Mouse (Mus musculus): ENCODE measurements around the gene Slc25a22.

Gene Slc25a22

GRCm38 (mm10) chr7:141433517-141434400 lies 3.9 kb downstream of the Slc25a22 start:
- no peak for DNase-seq

- DNase-seq: no peak
These were observed 4.8 kb downstream of the Slc25a22 start for GRCm38 (mm10) chr7:141432741-141433516.

DNA sequence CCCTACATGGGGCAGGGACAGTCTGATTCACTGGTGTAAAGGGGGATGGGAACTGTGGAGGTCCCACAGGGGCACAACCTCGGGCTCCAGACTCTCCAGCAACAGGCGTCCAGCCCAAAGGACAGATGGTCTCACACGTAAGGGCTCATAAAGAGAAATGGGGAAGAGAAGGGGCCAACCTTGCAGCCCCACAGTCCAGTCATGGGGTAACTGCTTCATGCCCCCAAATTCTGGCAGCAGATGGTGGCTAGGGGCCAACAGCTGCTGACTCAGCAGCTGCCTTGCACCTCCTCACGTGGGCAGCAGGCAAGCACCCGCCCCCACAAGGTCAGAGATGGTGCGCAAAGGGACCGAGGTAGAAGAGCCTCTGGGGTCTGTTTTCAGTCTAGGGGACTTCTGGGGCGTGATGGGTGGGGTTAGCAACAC lies 5.5 kb downstream of the Slc25a22 start:
- no peak for DNase-seq

DNA sequence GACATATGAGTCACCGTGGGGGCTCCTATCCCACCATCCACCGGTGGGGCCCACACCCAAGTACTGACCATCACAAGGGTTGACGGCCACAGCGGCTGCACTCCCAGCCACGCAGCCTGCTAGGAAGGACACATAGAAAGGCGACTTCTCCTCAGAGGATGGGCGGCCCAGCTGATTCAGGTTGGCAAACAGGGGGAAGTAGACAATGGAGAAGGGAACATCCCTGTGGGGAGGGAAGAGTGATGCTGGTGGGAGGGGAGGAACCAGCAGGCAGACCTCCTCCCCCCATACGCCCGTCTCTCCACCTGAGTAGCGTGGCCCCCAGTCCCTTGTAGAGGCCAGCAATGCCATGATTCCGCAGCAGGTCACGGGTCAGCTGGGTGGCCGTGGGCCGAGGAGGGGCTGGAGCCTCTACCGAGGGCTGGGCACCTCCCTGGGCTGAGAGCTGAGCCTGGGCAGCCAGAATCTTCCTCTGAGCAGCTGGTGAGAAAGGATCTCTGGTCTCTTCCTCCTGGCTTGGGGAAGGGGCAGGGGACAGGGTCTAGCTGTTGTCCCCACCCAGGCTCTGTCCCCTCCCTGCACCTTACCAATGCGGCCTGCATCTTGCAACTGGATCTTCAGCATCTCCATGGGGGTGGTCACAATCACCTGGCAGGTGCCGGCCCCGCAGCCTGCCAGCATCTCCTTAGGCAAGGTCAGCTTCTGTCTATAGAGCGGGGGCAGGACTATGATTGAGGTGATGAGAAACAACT lies 6.1 kb downstream of the Slc25a22 start:
- DNase-seq: no peak

DNA sequence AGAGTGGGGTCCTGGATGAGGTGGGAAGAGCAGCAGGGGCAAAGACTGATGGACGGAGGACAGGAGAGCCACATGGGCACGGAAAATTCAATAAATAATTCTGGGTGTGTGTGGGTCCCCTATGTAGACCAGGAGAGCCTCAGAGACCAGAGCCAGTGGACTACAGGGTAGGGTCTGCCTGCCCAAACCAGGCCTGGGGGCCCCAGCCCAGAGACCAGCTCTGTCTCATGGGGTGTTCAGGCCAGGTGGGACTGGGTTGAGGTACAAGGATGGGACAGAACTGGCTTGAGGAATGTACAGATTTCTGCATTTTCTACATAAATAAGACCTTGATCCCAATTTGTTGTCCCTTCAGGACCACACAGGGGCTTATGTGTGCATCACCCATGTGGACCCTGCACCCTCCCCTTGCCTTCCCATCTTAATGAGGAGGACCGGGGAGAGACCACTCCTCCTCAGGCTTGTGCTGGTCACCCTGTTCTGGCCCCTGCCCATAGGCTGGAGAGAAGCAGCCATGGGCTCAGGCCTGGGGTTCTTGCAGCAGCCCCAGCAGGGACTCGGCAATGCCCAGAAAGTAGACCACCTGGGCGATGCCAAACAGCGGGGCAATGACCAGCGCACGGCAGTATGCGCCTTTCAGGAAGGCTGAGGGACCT lies 7.0 kb downstream of the Slc25a22 start:
- DNase-seq: no peak

- DNase-seq: no peak
These were observed 7.7 kb downstream of the Slc25a22 start for GRCm38 (mm10) chr7:141429840-141430584.

DNA sequence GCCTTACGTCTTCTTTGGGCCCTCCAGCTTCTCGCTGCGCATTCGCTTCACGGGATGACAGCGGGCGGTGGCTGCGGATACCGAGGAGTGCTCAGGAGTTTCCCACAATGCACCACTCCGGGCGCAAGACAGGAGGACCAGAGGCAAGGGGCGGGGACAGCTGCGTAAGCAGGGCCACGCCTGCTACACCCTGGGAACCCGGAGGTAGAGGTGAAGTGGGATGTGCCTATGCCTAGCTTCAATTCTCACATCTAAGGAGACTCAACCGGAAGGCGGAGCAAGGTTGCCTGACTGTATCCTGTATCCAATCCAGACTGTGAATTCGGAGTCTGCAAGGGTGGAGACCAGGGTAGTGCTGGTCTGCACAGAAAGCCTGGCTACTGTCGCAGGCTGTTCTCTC lies 8.4 kb downstream of the Slc25a22 start, which contains the start of gene Cend1:
Cend1 (minus strand) TSS at position 182 of the 400 bp plus-strand sequence.
- peak; percentile 84 for DNase-seq

- DNase-seq: no peak
These were observed 9.0 kb downstream of the Slc25a22 start for GRCm38 (mm10) chr7:141428701-141429100.

- DNase-seq: no peak
These were observed 10.6 kb downstream of the Slc25a22 start for GRCm38 (mm10) chr7:141426948-141427730.

DNA sequence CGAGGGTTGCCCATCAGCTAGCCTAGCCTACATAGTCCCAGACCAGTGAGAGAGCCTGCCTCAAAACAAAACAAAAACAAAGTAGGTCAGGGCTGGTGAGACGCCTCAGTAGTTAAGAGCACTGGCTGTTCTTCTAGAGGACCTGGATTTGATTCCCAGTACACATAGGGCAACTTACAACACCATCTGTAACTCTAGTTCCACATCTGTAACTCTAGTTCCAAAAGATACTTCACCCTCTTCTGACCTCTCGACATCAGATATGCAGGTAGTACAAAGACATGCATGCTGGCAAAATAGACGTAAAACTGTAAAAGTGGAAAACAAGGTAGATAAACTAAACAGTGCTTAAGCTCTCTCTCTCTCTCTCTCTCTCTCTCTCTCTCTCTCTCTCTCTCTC lies 13.9 kb downstream of the Slc25a22 start:
- DNase-seq: no peak

DNA sequence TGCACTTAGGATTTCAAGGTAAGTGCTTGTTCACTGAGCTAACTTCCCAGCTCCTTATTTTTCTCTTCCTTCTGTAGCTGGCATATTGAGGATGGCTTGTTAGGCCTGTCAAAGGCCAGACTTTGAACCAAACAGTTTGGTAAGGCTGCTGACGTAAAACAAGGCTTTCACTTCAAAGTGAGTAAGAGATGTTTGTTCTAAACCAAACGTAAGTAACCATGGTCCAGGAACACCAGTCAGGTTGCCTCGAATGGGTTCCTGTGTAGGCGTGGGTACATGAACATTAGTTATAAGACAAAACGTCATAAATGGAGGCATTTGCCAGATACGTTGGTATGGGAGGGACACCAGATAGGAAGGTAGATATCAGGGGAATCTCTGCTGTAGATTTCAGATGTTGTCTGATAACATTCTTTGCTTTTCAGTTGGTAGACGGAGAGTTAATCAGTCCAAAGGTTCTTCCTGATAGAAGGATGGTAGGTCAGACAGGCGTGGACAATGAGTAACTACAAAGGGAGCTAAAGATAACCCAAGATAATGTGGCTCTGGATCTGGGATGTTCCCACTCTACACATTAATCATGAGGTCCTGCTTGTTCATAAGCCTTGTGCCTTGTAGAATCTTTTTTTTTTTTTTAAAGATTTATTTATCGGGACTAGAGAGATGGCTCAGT lies 17.5 kb downstream of the Slc25a22 start:
- no peak for DNase-seq

GRCm38 (mm10) chr7:141418970-141419369 lies 18.7 kb downstream of the Slc25a22 start:
- DNase-seq: peak; percentile 73

- DNase-seq: no peak
These were observed 19.7 kb downstream of the Slc25a22 start for GRCm38 (mm10) chr7:141417731-141418681.

- DNase-seq: no peak
These were observed 21.4 kb downstream of the Slc25a22 start for GRCm38 (mm10) chr7:141416144-141416841.

DNA sequence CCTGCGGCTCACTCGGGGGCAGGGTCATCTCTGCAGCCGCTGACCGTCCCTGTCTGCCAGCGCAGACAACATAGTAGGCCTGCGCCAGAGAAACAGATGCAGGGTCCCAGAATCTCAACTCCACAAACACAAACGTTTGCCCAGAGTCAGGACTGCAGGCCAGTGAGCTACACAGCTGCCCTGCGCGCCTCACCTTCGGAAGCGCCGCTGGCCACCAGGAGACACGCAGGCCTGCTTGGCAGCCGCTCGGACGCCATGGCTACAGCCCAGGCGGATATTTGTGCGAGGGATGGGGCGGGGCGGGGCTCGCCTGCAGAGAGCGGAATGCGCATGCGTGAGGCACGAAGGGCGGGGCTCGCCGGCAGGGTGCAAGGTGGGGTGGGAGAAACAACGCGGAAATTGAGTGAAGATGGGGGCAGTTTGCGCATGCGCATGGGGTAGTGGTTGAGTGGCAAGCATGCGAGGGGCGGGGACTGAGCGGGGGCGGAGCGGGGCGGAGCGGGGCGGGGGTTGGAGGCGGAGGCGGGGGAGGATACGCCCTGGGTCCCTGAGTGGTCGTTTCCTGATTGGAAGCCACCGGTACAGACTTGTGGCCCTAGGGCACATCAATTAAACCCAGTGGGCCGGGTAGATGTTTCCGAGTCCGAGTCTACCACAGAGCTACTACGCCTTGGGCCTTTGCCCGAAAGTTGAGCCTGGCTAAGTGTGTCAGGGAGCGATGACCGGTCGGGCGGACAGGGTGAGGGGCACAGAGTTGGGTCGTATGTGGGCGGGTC lies 23.7 kb downstream of the Slc25a22 start, which contains the start of gene Gatd1:
Gatd1 (minus strand) TSS at position 328 of the 776 bp plus-strand sequence.
- DNase-seq: peak; percentile 100

- DNase-seq: no peak
These were observed 24.4 kb downstream of the Slc25a22 start for GRCm38 (mm10) chr7:141413331-141413730.

DNA sequence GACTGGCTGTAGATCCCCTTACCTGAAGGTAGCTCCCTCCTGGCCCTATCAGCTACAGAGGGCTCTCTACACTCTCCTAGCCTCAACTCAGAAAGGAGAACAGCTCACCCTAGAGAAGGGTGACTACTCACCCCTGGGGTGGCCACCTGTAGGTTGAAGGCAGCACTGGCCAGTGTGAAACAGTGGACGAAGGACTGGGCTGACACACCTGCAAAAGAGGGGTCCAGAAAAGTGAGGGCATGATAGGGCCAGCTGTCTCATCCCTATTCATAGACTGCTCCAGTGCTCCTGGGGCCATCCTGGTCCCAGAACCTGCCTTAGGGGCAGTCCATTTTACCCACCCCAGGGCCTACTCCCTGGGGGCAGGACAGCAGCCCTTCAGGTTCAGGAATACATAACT lies 26.0 kb downstream of the Slc25a22 start:
- DNase-seq: no peak

DNA sequence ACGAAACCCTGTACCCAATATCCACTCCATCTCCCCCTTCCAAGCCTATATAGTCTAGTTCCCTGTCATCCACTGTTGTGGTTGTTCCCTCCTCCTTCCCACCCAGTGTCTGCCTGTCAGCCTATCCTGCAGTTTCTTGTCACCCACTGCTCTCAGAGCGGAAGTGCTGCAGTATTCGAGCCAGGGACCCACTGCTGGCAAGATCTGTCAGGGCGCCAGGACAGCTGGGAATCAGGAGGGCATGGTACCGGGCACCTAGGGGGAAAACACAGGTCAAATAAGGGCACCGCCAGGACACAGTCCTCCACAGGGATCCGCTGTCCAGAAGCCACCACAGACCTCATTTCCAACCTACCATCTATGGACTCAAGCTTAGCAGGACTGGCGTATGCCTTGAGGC lies 27.1 kb downstream of the Slc25a22 start:
- no peak for DNase-seq

Measured in right cerebral cortex, postnatal 14 days (tissue).